Mouse (Mus musculus): ENCODE data around the gene Fkbpl. TPM values are rescaled to one million over a fixed set of nuclear protein-coding genes. Genes with fewer than 3 reads are reported as not detected.

The Fkbpl gene
- total and polyA plus RNA-seq, 3 experiments, result 5.5 to 8.2 (median 6.2) TPM

GRCm38 (mm10) chr17:34655160-34655559, 10.6 kb downstream of the Fkbpl start:
- H3K4me3 ChIP-seq (replicated peaks in 1 of 3; ENCODE audit: low read depth in 2 of 3, low read length in 2 of 3, poor library complexity in 1 of 3), result no peak overlapping the region
- no peak for DNase-seq (ENCODE audit: extremely low read depth)
- dilution Hi-C loops (cut with MboI; ENCODE audit: extremely low pct_ligation_motif_present, extremely low pct_unique_long_range_greater_than_20kb, low sequenced_read_pairs) (no loop called here), in situ Hi-C loops (cut with MboI; ENCODE audit: low pct_ligation_motif_present, low pct_unique_long_range_greater_than_20kb, low sequenced_read_pairs) (no loop called here)
- H3K4me2 ChIP-seq (ENCODE audit: insufficient read depth, low read depth, poor library complexity, severe bottlenecking), result no peak overlapping the region
- no peaks in the 10 kb centered on the region for H3K79me2 ChIP-seq (replicated peaks; ENCODE audit: control insufficient read depth, extremely low read depth, insufficient read depth, poor library complexity, severe bottlenecking)
- no peaks in the 10 kb centered on the region for H3K4me1 ChIP-seq (ENCODE audit: control insufficient read depth in 1 of 2, insufficient read depth in 2 of 2)
- no peaks in the 10 kb centered on the region for H3K9me3 ChIP-seq (replicated peaks; ENCODE audit: low read length)
- peaks cover 12% of the 10 kb centered on the region for H3K27me3 ChIP-seq (replicated peaks)
- H3K36me3 ChIP-seq (replicated peaks in 1 of 2; ENCODE audit: control insufficient read depth in 1 of 2, insufficient read depth in 1 of 2, low read length in 1 of 2), result peaks cover 45 to 66% of the 10 kb centered on the region in 2 experiments
- H3K9ac ChIP-seq (ENCODE audit: insufficient read depth, low read depth), result no peak overlapping the region
- H3K27ac ChIP-seq (ENCODE audit: insufficient read depth, low read depth), result no peak overlapping the region
- no peak for TF ChIP-seq TCF12 (IDR thresholded peaks at IDR 0.05; ENCODE audit: low read depth, low read length)
- TF ChIP-seq NRF1 (IDR thresholded peaks at IDR 0.05; ENCODE audit: low read depth, low read length), result no peak
- no peak for TF ChIP-seq GABPA (IDR thresholded peaks at IDR 0.05; ENCODE audit: insufficient replicate concordance, low read depth, low read length)

GRCm38 (mm10) chr17:34655581-34655991, 11.0 kb downstream of the Fkbpl start:
- Histone ChIP-seq H3K4me2 (ENCODE audit: insufficient read depth, low read depth, poor library complexity, severe bottlenecking) (no peak overlapping the region), H3K27ac (ENCODE audit: insufficient read depth, low read depth) (no peak overlapping the region), H3K9me3 (replicated peaks; ENCODE audit: low read length) (no peaks in the 10 kb centered on the region), H3K4me1 (ENCODE audit: control insufficient read depth in 1 of 2, insufficient read depth in 2 of 2) (no peaks in the 10 kb centered on the region; a peak in 1 of 4 replicates), H3K9ac (ENCODE audit: insufficient read depth, low read depth) (no peak overlapping the region), H3K4me3 (replicated peaks in 1 of 3; ENCODE audit: low read depth in 2 of 3, low read length in 2 of 3, poor library complexity in 1 of 3) (no peak overlapping the region), H3K36me3 (replicated peaks in 1 of 2; ENCODE audit: control insufficient read depth in 1 of 2, insufficient read depth in 1 of 2, low read length in 1 of 2) (peaks cover 41 to 62% of the 10 kb centered on the region in 2 experiments), H3K27me3 (replicated peaks) (peaks cover 16% of the 10 kb centered on the region), H3K79me2 (replicated peaks; ENCODE audit: control insufficient read depth, extremely low read depth, insufficient read depth, poor library complexity, severe bottlenecking) (no peaks in the 10 kb centered on the region)
- dilution Hi-C loops (cut with MboI; ENCODE audit: extremely low pct_ligation_motif_present, extremely low pct_unique_long_range_greater_than_20kb, low sequenced_read_pairs) (no loop called here), in situ Hi-C loops (cut with MboI; ENCODE audit: low pct_ligation_motif_present, low pct_unique_long_range_greater_than_20kb, low sequenced_read_pairs) (no loop called here)
- no peak for DNase-seq (ENCODE audit: extremely low read depth)
- TF ChIP-seq SIN3A (IDR thresholded peaks at IDR 0.05; ENCODE audit: low read length) (no peak), TBP (conservative IDR thresholded peaks at IDR 0.05; ENCODE audit: low read depth, low read length) (no peak), ETS1 (conservative IDR thresholded peaks at IDR 0.05; ENCODE audit: low read depth, low read length) (no peak), RCOR1 (conservative IDR thresholded peaks at IDR 0.05; ENCODE audit: low read depth, low read length) (no peak), POLR2AphosphoS2 (IDR thresholded peaks at IDR 0.05; ENCODE audit: low read depth, low read length) (no peak), RAD21 (IDR thresholded peaks at IDR 0.05; ENCODE audit: low read depth, low read length) (no peak), ELF1 (IDR thresholded peaks at IDR 0.05; ENCODE audit: low read depth, low read length) (no peak), ZNF384 (IDR thresholded peaks at IDR 0.05; ENCODE audit: low read depth, low read length) (no peak), ZC3H11A (IDR thresholded peaks at IDR 0.05; ENCODE audit: low read depth, low read length) (no peak), MEF2A (IDR thresholded peaks at IDR 0.05; ENCODE audit: borderline replicate concordance, low read depth, low read length) (no peak), HCFC1 (IDR thresholded peaks at IDR 0.05; ENCODE audit: low read depth, low read length) (no peak), IRF4 (IDR thresholded peaks at IDR 0.05; ENCODE audit: low read depth, low read length) (no peak), E2F4 (IDR thresholded peaks at IDR 0.05; ENCODE audit: insufficient replicate concordance, low read depth, low read length) (no peak)

Data from CH12.LX (cell line).